Mouse (Mus musculus): ENCODE measurements around the gene Slc11a2. TPM values are rescaled to one million over a fixed set of nuclear protein-coding genes. Genes with fewer than 3 reads are reported as not detected.
"Not testable (repeated sequence)": the region's sequence is repeated elsewhere in the genome, so short reads cannot be mapped to it uniquely, and the experiment has no call there.

The Slc11a2 gene
- polyA plus RNA-seq, 1 experiment from 2014 or later: 22.2 TPM

DNA sequence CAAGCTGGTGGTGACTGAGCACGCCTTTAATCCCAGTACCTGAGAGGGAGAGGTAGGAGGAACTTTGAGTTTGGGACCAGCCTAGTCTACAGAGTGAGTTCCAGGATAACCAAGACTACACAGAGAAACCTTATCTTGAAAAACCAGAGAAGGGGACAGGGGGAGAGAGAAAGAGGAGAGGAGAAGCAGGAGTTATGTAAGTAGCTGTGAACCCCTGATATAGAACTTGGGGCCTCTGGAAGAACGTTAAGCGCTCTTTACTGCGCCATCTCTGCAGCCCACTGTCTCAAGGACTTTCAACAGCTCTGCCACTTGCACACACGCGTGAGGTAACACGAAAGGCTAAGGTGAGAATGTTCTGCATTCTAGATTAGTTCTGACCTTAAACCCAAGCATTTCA, 33.3 kb downstream of the Slc11a2 start:
- 99% methylated on average over 7 of the region's 7 CpGs for WGBS
- Histone ChIP-seq H3K27ac (replicated peaks) (no peak overlapping the region), H3K9ac (replicated peaks) (no peak overlapping the region), H3K27me3 (no peaks in the 10 kb centered on the region), H3K9me3 (no peaks in the 10 kb centered on the region), H3K4me1 (no peaks in the 10 kb centered on the region), H3K4me2 (replicated peaks) (no peak overlapping the region), H3K36me3 (peaks cover 28% of the 10 kb centered on the region), H3K4me3 (no peak overlapping the region)
- ATAC-seq (replicated peaks): no peak

DNA sequence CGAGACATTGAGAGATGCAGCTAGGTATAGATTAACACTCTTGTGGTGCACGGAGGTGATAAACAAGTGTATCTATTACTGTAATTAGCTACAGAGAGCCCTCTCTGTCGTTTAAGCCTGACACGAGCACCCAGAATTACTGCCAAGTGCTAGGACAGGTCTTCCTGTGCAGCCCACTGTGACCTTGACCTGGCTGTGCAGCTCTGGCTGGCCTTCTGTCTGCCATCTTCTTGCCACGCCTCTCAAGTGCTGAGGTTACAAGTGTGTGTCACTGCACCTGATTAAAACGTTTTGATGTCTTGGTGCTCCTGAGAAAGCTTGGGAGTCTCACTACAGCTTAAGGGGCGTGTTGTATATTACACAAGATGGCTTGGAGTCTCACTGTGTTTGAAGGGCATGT, 33.8 kb downstream of the Slc11a2 start:
- no peak for ATAC-seq (replicated peaks)
- H3K4me1 ChIP-seq: no peaks in the 10 kb centered on the region
- H3K4me2 ChIP-seq (replicated peaks): no peak overlapping the region
- no peaks in the 10 kb centered on the region for H3K9me3 ChIP-seq
- WGBS: 81% methylated on average over 7 of the region's 7 CpGs
- no peaks in the 10 kb centered on the region for H3K27me3 ChIP-seq
- H3K36me3 ChIP-seq: peaks cover 23% of the 10 kb centered on the region
- H3K27ac ChIP-seq (replicated peaks): no peak overlapping the region
- no peak overlapping the region for H3K4me3 ChIP-seq
- no peak overlapping the region for H3K9ac ChIP-seq (replicated peaks)

DNA sequence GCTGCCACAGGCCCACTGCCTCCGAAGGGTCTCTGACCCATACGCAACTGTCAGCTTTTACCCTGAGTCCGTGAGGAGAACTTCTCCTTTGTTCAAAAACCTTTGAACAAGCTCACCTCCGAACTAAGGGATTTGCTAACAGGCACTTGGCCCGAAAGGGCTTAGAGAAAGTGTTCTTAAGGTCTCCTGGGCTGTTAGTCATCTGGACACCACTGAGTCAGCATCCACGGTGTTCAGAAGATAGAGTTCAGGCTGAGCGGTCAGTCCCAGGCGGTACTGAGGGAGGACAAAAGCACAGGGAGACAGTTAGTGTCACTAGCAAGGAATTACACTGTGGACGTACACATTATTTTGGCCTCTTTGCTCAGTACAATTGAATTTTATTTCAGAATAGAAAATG, 36.0 kb downstream of the Slc11a2 start:
- no peaks in the 10 kb centered on the region for H3K27me3 ChIP-seq
- H3K9ac ChIP-seq (replicated peaks): no peak overlapping the region
- H3K27ac ChIP-seq (replicated peaks): no peak overlapping the region
- no peak for ATAC-seq (replicated peaks)
- WGBS: 52% methylated on average over 9 of the region's 9 CpGs
- no peaks in the 10 kb centered on the region for H3K9me3 ChIP-seq
- no peaks in the 10 kb centered on the region for H3K4me1 ChIP-seq
- H3K4me2 ChIP-seq (replicated peaks): no peak overlapping the region
- H3K4me3 ChIP-seq: no peak overlapping the region
- peaks cover 3% of the 10 kb centered on the region for H3K36me3 ChIP-seq

DNA sequence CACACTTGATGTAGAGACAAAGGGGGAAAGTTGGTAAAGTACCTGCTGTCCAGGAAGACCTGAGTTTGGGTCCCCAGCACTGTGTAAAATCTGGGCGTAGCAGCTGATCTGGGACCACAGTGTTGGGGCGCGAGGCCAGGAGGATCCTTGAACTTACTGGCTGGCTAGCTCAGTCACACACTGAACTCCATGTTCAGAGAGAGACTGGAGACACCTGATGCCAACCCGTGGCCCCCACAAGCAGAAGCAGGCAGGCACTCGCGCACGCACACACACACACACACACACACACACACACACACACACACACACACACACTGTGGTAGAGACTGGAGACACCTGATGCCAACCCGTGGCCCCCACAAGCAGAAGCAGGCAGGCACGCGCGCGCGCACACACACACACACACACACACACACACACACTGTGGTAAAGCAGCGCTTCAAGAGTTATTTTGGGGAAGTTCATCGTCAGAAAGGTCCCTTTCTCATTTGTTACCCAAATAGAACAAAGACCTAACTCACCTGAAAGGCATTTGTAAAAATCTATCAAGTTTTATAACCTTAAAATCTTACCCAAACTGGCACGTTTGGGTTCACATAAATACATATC, 36.5 kb downstream of the Slc11a2 start:
- Histone ChIP-seq H3K27me3 (no peaks in the 10 kb centered on the region), H3K4me2 (replicated peaks) (no peak overlapping the region), H3K36me3 (no peaks in the 10 kb centered on the region), H3K27ac (replicated peaks) (no peak overlapping the region), H3K4me3 (no peak overlapping the region), H3K4me1 (no peaks in the 10 kb centered on the region), H3K9me3 (no peaks in the 10 kb centered on the region), H3K9ac (replicated peaks) (no peak overlapping the region)
- 86% methylated on average over 12 of the region's 16 CpGs for WGBS
- no peak for ATAC-seq (replicated peaks)

DNA sequence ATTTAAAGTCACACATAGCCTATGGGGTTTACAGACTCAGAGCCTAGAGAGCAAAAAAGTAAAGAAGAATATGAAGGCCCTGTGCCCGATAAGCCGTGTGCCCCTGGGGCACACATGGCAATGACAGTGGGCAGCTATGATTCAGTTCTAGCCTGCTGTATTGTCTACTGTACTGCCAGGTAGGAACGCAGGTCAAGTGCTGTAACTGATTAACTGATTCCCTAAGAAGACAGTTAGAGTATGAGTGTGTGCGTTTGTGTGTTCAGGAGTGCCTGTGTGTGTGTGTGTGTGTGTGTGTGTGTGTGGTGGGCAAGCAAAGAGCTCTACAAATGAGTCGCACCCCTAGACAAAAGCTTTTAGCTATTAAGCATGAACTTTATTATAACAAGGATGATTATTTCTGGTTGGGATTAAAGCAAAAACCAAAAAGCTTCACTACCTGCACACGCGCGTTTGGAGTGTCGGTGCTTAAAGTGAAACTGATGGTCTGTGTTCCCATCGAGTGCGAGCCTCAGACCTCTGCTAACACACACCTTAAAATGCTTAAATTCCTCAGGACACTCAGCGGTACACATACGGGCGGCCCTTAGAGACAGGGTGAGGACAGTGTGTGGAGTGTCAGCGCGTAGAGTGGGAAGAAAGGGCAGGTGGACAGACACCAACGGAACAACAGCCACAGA, 37.2 kb downstream of the Slc11a2 start:
- Histone ChIP-seq H3K27me3 (no peaks in the 10 kb centered on the region), H3K36me3 (no peaks in the 10 kb centered on the region), H3K9me3 (no peaks in the 10 kb centered on the region), H3K4me1 (no peaks in the 10 kb centered on the region), H3K9ac (replicated peaks) (no peak overlapping the region), H3K4me2 (replicated peaks) (no peak overlapping the region), H3K4me3 (no peak overlapping the region), H3K27ac (replicated peaks) (no peak overlapping the region)
- 93% methylated on average over 17 of the region's 17 CpGs for WGBS
- no peak for ATAC-seq (replicated peaks)

DNA sequence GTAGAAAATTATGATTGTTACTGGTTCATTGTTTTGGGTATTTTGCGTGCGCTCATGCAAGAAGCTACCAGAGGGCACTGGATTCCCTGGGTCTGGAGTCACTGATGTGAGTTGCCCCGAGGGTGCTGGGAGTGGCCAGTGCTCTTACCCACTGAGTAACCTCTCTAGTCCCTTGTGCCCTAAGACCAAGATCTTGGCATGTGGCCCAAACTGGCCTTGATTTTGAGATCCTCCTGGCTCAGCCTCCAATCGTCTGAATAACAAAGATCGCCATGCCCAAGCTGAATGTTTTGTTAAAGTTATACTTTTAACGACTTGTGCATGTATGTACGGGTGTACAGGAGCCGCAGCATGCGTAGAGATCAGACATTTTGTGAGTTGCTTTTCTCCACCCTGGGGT, 39.2 kb downstream of the Slc11a2 start:
- Histone ChIP-seq H3K4me3 (no peak overlapping the region), H3K9ac (replicated peaks) (no peak overlapping the region), H3K4me1 (no peaks in the 10 kb centered on the region), H3K27me3 (no peaks in the 10 kb centered on the region), H3K9me3 (no peaks in the 10 kb centered on the region), H3K4me2 (replicated peaks) (no peak overlapping the region), H3K36me3 (no peaks in the 10 kb centered on the region), H3K27ac (replicated peaks) (no peak overlapping the region)
- 94% methylated on average over 9 of the region's 9 CpGs for WGBS
- no peak for ATAC-seq (replicated peaks)

DNA sequence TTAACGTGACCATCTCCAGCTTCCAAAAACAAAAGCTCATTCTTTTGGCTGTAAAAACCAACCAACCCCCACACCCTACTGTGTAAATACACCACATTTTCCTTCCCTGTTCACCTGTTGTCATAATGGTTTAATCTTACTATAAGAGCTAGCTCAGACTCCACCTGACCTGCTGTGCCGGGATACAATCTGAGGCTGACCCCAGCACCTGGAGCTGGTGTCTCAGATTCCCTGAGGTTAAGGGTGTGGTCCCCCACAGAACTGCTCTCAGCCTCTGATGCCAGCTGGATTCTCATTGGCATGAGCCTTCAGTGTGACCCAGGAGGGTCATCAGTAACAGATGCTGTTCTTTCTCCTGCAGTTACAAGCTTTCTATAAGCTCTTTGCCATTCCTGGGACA, 44.8 kb downstream of the Slc11a2 start:
- H3K36me3 ChIP-seq: no peaks in the 10 kb centered on the region
- no peak for ATAC-seq (replicated peaks)
- H3K4me2 ChIP-seq (replicated peaks): no peak overlapping the region
- WGBS: 67% methylated on average over 2 of the region's 2 CpGs
- H3K4me3 ChIP-seq: no peak overlapping the region
- no peak overlapping the region for H3K27ac ChIP-seq (replicated peaks)
- H3K4me1 ChIP-seq: no peaks in the 10 kb centered on the region
- H3K9me3 ChIP-seq: no peaks in the 10 kb centered on the region
- no peak overlapping the region for H3K9ac ChIP-seq (replicated peaks)
- no peaks in the 10 kb centered on the region for H3K27me3 ChIP-seq

DNA sequence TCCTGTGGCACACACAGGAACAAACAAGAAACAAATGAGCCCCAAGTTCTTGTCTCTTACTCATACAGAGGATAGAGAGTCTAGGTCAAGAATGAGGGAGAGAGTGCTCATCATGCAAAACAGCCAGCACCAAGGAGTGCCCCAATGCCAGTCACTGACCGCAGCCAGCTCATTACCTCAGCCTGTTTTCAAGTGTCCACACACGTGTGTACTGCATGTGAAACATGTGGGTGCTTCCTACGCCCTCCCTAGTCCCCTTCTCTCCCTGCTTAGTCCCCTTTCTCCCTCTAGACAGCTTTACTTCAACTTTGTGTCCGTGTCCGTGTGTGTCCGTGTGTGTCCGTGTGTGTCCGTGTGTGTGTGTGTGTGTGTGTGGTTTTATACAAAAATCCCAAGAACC, 45.2 kb downstream of the Slc11a2 start:
- no peak for ATAC-seq (replicated peaks)
- Histone ChIP-seq H3K4me1 (no peaks in the 10 kb centered on the region), H3K4me2 (replicated peaks) (no peak overlapping the region), H3K27ac (replicated peaks) (no peak overlapping the region), H3K4me3 (no peak overlapping the region), H3K9ac (replicated peaks) (no peak overlapping the region), H3K9me3 (no peaks in the 10 kb centered on the region), H3K27me3 (no peaks in the 10 kb centered on the region), H3K36me3 (no peaks in the 10 kb centered on the region)
- 89% methylated on average over 8 of the region's 8 CpGs for WGBS

DNA sequence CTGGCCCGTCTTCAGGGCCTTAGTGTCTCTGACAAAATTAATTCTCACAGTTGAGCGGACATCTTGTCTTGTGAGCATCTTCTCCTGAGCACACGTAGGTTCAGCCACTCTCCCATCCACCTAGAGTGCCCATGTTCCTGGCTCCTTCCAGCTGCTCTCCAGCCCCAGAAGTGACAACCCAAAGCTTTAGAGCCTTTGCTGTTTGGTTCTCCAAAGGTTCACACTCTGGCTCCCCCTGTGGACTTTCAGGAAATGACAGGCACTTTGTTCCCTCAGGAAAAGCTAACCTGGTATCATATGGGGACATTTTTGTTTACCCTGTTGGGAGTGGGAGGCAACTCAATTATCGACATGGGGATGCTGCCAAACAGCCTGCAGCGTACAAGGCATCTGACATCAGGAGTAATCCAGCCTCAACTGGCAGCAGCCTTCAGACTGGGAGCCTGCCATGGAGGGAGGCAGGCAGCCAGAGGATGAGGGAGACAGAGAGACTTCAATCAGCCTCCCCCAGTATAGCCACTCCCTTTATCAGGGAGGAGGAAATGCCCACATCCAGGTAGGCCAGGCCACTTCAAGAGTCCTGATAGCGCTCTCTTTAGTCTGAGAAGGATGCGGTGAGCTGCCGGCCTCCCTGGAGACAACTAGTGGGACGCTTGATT, 46.9 kb downstream of the Slc11a2 start:
- not testable (repeated sequence) for H3K27ac ChIP-seq (replicated peaks); H3K9me3 ChIP-seq; H3K9ac ChIP-seq (replicated peaks); ATAC-seq (replicated peaks); H3K4me3 ChIP-seq; H3K4me1 ChIP-seq; H3K36me3 ChIP-seq; H3K4me2 ChIP-seq (replicated peaks); H3K27me3 ChIP-seq
- WGBS: 24% methylated on average over 3 of the region's 9 CpGs

DNA sequence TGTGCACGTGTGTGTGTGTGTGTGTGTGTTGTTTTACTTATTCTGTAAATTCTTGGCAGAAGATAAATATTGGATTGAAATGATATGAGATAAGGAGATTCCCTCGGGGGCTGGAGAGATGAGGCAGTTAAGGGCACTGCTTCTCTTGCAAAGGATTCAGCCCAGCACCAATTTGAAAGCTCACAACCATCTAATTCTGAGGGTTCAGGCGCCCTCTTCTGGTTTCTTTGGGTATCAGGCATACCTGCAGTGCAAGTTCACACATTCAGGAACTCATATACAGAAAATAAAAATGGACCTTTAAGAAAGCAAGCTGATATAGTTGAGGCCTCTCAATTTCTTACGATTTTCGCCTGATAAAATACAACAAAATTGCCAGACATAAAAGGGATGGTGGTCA, 49.8 kb downstream of the Slc11a2 start:
- no peak overlapping the region for H3K4me3 ChIP-seq
- no peak overlapping the region for H3K27ac ChIP-seq (replicated peaks)
- H3K27me3 ChIP-seq: no peaks in the 10 kb centered on the region
- H3K9ac ChIP-seq (replicated peaks): no peak overlapping the region
- 38% methylated on average over 5 of the region's 5 CpGs for WGBS
- no peak for ATAC-seq (replicated peaks)
- no peaks in the 10 kb centered on the region for H3K9me3 ChIP-seq
- H3K4me2 ChIP-seq (replicated peaks): no peak overlapping the region
- no peaks in the 10 kb centered on the region for H3K36me3 ChIP-seq
- H3K4me1 ChIP-seq: no peaks in the 10 kb centered on the region

DNA sequence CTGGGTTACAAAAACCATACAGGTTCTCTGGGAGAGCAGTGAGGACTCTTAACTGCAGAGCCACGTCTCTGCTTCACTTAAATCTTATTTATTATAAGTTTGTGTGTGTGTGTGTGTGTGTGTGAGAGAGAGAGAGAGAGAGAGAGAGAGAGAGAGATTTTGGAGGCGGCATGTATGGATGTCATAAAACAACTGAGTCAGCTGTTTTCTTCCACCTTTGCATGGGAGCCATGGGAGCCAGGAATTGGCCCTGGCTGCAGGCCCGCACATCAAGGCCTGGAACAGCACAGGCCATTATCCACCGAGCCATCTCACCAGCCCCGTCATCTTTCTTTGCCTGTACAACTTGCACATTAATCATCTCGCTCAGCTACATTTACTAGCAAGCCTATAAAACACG, 57.8 kb downstream of the Slc11a2 start:
- H3K9me3 ChIP-seq: no peaks in the 10 kb centered on the region
- no peak overlapping the region for H3K4me2 ChIP-seq (replicated peaks)
- no peak overlapping the region for H3K4me3 ChIP-seq
- H3K27ac ChIP-seq (replicated peaks): no peak overlapping the region
- no peaks in the 10 kb centered on the region for H3K36me3 ChIP-seq
- no peak for ATAC-seq (replicated peaks)
- H3K9ac ChIP-seq (replicated peaks): no peak overlapping the region
- no peaks in the 10 kb centered on the region for H3K4me1 ChIP-seq
- H3K27me3 ChIP-seq: no peaks in the 10 kb centered on the region
- 88% methylated on average over 7 of the region's 7 CpGs for WGBS

DNA sequence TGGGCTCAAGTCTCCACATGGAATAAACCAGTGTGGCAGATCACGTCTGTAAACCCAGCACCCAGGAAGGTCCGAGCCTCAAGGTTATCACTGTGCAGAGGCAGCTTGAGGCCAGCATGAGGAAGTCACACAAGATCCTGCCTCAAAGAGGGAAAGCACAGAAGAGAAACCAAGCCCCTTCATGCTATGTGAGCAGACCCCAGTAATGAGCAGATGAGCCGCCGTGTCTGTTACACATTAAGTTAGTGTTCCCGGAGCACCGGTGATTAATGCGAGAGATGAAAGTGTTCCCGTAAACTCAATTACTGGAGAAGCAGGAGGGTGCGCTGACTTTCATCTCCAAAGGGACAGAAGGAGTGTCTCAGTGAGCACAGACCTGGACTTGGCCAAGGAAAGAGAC, 58.9 kb downstream of the Slc11a2 start:
- not testable (repeated sequence) for H3K4me1 ChIP-seq; H3K4me3 ChIP-seq; H3K27me3 ChIP-seq; H3K9me3 ChIP-seq; H3K27ac ChIP-seq (replicated peaks); H3K36me3 ChIP-seq; H3K4me2 ChIP-seq (replicated peaks); ATAC-seq (replicated peaks); H3K9ac ChIP-seq (replicated peaks)
- 66% methylated on average over 9 of the region's 9 CpGs for WGBS

DNA sequence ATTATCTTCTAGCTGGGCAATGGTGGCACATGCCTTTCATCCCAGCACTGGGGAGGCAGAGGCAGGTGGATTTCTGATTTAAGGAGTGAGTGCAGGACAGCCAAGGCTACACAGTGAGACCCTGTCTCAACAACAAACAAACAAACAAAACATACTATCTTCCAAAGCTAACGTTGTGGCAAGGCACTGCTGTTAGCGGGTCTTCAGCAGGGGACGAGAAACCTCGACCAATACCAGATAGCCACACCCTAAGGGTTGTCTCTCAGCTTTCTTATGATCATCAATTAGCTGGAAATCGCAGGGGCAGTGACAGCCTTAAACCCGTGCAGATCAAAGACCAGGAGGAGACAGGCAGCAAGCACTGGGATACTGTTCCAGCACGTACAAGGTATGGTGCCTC, 60.6 kb downstream of the Slc11a2 start, which contains the start of gene Higd1c:
Gene Higd1c, plus strand, starts transcription at position 301 of the 400 bp plus-strand sequence.
- Histone ChIP-seq H3K4me1 (no peaks in the 10 kb centered on the region), H3K27ac (replicated peaks) (no peak within 1 kb of the TSS), H3K9ac (replicated peaks) (no peak within 1 kb of the TSS), H3K4me2 (replicated peaks) (no peak within 1 kb of the TSS), H3K9me3 (no peaks in the 10 kb centered on the region), H3K36me3 (no peaks in the 10 kb centered on the region), H3K27me3 (no peaks in the 10 kb centered on the region), H3K4me3 (no peak within 1 kb of the TSS)
- WGBS: 78% methylated on average over 7 of the region's 7 CpGs
- no peak for ATAC-seq (replicated peaks)

All from forebrain, embryonic 15.5 days (tissue).